Mouse (Mus musculus): ENCODE results near the gene Hrh1. TPM values are rescaled to one million over a fixed set of nuclear protein-coding genes. Genes with fewer than 3 reads are reported as not detected.
A peak's percentile ranks its signal among the peaks of the same experiment; 100 is the strongest.

Gene Hrh1
- polyA plus RNA-seq, 1 experiment from 2014 or later: 0.06 TPM

- Histone ChIP-seq H3K9ac (ENCODE audit: low read length) (no peak overlapping the region), H3K4me1 (replicated peaks; ENCODE audit: control insufficient read depth, insufficient read depth) (no peaks in the 10 kb centered on the region), H3K27me3 (ENCODE audit: control insufficient read depth, insufficient read depth, low read length) (no peaks in the 10 kb centered on the region), H3K9me3 (ENCODE audit: control insufficient read depth, low read length) (no peaks in the 10 kb centered on the region), H3K4me2 (replicated peaks; ENCODE audit: low read depth) (no peak overlapping the region), H3K36me3 (ENCODE audit: control insufficient read depth, insufficient read depth, low read length) (no peaks in the 10 kb centered on the region), H3K27ac (replicated peaks) (no peak overlapping the region), H3K4me3 (ENCODE audit: low read depth, low read length) (no peak overlapping the region)
- WGBS: 71% methylated on average over 4 of the region's 4 CpGs
- DNase-seq (ENCODE audit: low spot score) (no peak), ATAC-seq (ENCODE audit: low FRiP score, low TSS enrichment) (no peak)
- TF ChIP-seq CTCF (IDR thresholded peaks at IDR 0.05; ENCODE audit: low read depth) (no peak), EP300 (optimal IDR thresholded peaks at IDR 0.05) (no peak)
Observed at GRCm38 (mm10) chr6:114387855-114388254, 9.9 kb upstream of the Hrh1 start.

GRCm38 (mm10) chr6:114390129-114390528 is 7.6 kb upstream of the Hrh1 start:
- no peak overlapping the region for H3K4me3 ChIP-seq (ENCODE audit: low read depth, low read length)
- no peak overlapping the region for H3K9ac ChIP-seq (ENCODE audit: low read length)
- H3K27ac ChIP-seq (replicated peaks): no peak overlapping the region
- DNase-seq (ENCODE audit: low spot score) (no peak), ATAC-seq (ENCODE audit: low FRiP score, low TSS enrichment) (no peak)
- no peak for TF ChIP-seq CTCF (IDR thresholded peaks at IDR 0.05; ENCODE audit: low read depth)
- no peak for TF ChIP-seq EP300 (optimal IDR thresholded peaks at IDR 0.05)
- H3K27me3 ChIP-seq (ENCODE audit: control insufficient read depth, insufficient read depth, low read length): no peaks in the 10 kb centered on the region
- no peaks in the 10 kb centered on the region for H3K4me1 ChIP-seq (replicated peaks; ENCODE audit: control insufficient read depth, insufficient read depth)
- no peaks in the 10 kb centered on the region for H3K36me3 ChIP-seq (ENCODE audit: control insufficient read depth, insufficient read depth, low read length)
- H3K4me2 ChIP-seq (replicated peaks; ENCODE audit: low read depth): no peak overlapping the region
- WGBS: 70% methylated on average over 2 of the region's 2 CpGs
- H3K9me3 ChIP-seq (ENCODE audit: control insufficient read depth, low read length): no peaks in the 10 kb centered on the region

DNA sequence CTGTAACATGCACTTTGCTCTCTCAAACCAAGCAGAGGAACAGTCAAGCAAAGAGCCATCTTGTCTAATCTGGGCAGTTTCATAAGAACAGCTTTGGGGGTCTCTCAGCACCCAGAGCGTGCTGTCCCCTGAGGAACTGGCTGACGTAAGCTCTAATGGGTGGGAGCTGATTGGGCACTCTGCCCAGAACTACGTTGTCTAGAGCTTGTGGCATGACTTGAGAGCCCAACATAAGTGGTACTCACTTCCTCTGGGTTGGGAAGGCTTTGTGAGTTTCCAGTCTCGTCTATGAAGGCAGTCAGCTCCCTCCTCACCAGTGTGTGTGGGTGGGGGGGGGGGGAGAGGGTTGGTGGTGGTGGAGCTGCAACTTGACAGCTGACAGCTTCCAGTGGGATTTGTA is 2.8 kb upstream of the Hrh1 start:
- Histone ChIP-seq H3K27me3 (ENCODE audit: control insufficient read depth, insufficient read depth, low read length) (peaks cover 2% of the 10 kb centered on the region; the same call in 1 of the 2 replicates), H3K9ac (ENCODE audit: low read length) (no peak overlapping the region), H3K27ac (replicated peaks) (no peak overlapping the region), H3K36me3 (ENCODE audit: control insufficient read depth, insufficient read depth, low read length) (no peaks in the 10 kb centered on the region), H3K4me3 (ENCODE audit: low read depth, low read length) (no peak overlapping the region), H3K4me2 (replicated peaks; ENCODE audit: low read depth) (no peak overlapping the region), H3K4me1 (replicated peaks; ENCODE audit: control insufficient read depth, insufficient read depth) (no peaks in the 10 kb centered on the region), H3K9me3 (ENCODE audit: control insufficient read depth, low read length) (no peaks in the 10 kb centered on the region)
- ATAC-seq (ENCODE audit: low FRiP score, low TSS enrichment) (no peak), DNase-seq (ENCODE audit: low spot score) (no peak)
- 44% methylated on average over 4 of the region's 4 CpGs for WGBS
- no peak for TF ChIP-seq EP300 (optimal IDR thresholded peaks at IDR 0.05)
- TF ChIP-seq CTCF (IDR thresholded peaks at IDR 0.05; ENCODE audit: low read depth): no peak

DNA sequence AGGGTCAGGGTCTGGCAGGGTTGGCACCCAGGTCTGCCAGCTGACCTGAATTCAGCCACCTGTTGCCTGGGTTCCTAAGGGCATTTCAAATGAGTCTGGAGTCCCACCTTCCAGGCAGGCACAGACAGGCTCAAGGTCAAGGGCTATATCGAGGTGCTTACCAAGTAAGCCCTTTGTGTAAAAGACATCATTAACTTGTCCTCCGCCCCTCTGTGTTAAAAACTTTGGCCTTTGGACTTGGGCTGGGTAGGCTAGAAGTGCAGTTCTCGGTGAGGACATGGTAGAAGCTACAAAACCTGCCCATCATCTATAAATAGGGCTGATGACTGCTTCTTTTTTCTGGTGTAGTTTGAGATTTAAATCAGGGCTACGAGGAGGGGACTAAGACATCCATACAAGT is 1.1 kb upstream of the Hrh1 start:
- TF ChIP-seq EP300 (optimal IDR thresholded peaks at IDR 0.05) (no peak), CTCF (IDR thresholded peaks at IDR 0.05; ENCODE audit: low read depth) (no peak)
- H3K9me3 ChIP-seq (ENCODE audit: control insufficient read depth, low read length): no peaks in the 10 kb centered on the region
- H3K4me2 ChIP-seq (replicated peaks; ENCODE audit: low read depth): no peak overlapping the region
- H3K36me3 ChIP-seq (ENCODE audit: control insufficient read depth, insufficient read depth, low read length): no peaks in the 10 kb centered on the region
- no peak for ATAC-seq (ENCODE audit: low FRiP score, low TSS enrichment)
- DNase-seq (ENCODE audit: low spot score): no peak
- H3K4me1 ChIP-seq (replicated peaks; ENCODE audit: control insufficient read depth, insufficient read depth): no peaks in the 10 kb centered on the region
- H3K4me3 ChIP-seq (ENCODE audit: low read depth, low read length): no peak overlapping the region
- H3K27me3 ChIP-seq (ENCODE audit: control insufficient read depth, insufficient read depth, low read length): peaks cover 2% of the 10 kb centered on the region; the same call in 1 of the 2 replicates
- no peak overlapping the region for H3K27ac ChIP-seq (replicated peaks)
- whole genome bisulfite sequencing: 46% methylated on average over 4 of the region's 4 CpGs
- no peak overlapping the region for H3K9ac ChIP-seq (ENCODE audit: low read length)

GRCm38 (mm10) chr6:114397280-114397679 is 456 bp upstream of the Hrh1 start:
- ATAC-seq (ENCODE audit: low FRiP score, low TSS enrichment) (no peak), DNase-seq (ENCODE audit: low spot score) (no peak)
- Histone ChIP-seq H3K27ac (replicated peaks) (no peak overlapping the region), H3K27me3 (ENCODE audit: control insufficient read depth, insufficient read depth, low read length) (peaks cover 2% of the 10 kb centered on the region; the same call in 1 of the 2 replicates), H3K4me2 (replicated peaks; ENCODE audit: low read depth) (peak overlapping the region; percentile 74), H3K4me3 (ENCODE audit: low read depth, low read length) (peak overlapping the region; percentile 43), H3K9me3 (ENCODE audit: control insufficient read depth, low read length) (no peaks in the 10 kb centered on the region), H3K9ac (ENCODE audit: low read length) (no peak overlapping the region), H3K4me1 (replicated peaks; ENCODE audit: control insufficient read depth, insufficient read depth) (no peaks in the 10 kb centered on the region), H3K36me3 (ENCODE audit: control insufficient read depth, insufficient read depth, low read length) (no peaks in the 10 kb centered on the region)
- no peak for TF ChIP-seq CTCF (IDR thresholded peaks at IDR 0.05; ENCODE audit: low read depth)
- TF ChIP-seq EP300 (optimal IDR thresholded peaks at IDR 0.05): no peak
- WGBS: 17% methylated on average over 11 of the region's 11 CpGs

GRCm38 (mm10) chr6:114398626-114399025 is 890 bp downstream of the Hrh1 start:
- Histone ChIP-seq H3K4me1 (replicated peaks; ENCODE audit: control insufficient read depth, insufficient read depth) (no peaks in the 10 kb centered on the region), H3K9me3 (ENCODE audit: control insufficient read depth, low read length) (no peaks in the 10 kb centered on the region), H3K36me3 (ENCODE audit: control insufficient read depth, insufficient read depth, low read length) (no peaks in the 10 kb centered on the region), H3K4me2 (replicated peaks; ENCODE audit: low read depth) (peak overlapping the region; percentile 74; the same call in 1 of the 2 replicates), H3K9ac (ENCODE audit: low read length) (no peak overlapping the region), H3K27ac (replicated peaks) (no peak overlapping the region), H3K27me3 (ENCODE audit: control insufficient read depth, insufficient read depth, low read length) (peaks cover 2% of the 10 kb centered on the region; the same call in 1 of the 2 replicates), H3K4me3 (ENCODE audit: low read depth, low read length) (no peak overlapping the region)
- ATAC-seq (ENCODE audit: low FRiP score, low TSS enrichment): no peak
- no peak for DNase-seq (ENCODE audit: low spot score)
- 3% methylated on average over 9 of the region's 9 CpGs for WGBS
- TF ChIP-seq EP300 (optimal IDR thresholded peaks at IDR 0.05): no peak
- TF ChIP-seq CTCF (IDR thresholded peaks at IDR 0.05; ENCODE audit: low read depth): peak; percentile 55

Data from stomach, postnatal 0 days (tissue).